ENCODE assay signal across 10 mouse cellular contexts in genomic region chr7:13511539-13511938, GRCm38 (mm10). TPM values are rescaled to one million over a fixed set of nuclear protein-coding genes. Genes with fewer than 3 reads are reported as not detected.
DNase-seq lines count a peak whose midpoint lies in the region; ATAC-seq and TF ChIP-seq lines count a peak whose summit lies in the region.
"Had no signal": no experiment of that assay in that cellular context is flagged by ENCODE, and none has a peak within 500 bp of the region (broad histone marks: within the 10 kb centered on the region; RNA-seq: fewer than 3 reads in every experiment).

No protein-coding gene starts in this region.

- no peak overlapping the region for H3K4me2 ChIP-seq in kidney, embryonic 15.5 days
- H3K4me2 ChIP-seq in lung, postnatal 0 days (replicated peaks; ENCODE audit: low read depth, low read length), result no peak overlapping the region
- no peak overlapping the region for H3K4me2 ChIP-seq in forebrain, embryonic 16.5 days (ENCODE audit: low read length)
- H3K4me2 ChIP-seq in forebrain, embryonic 13.5 days, result no peak overlapping the region
- H3K4me2 ChIP-seq in midbrain, embryonic 16.5 days (ENCODE audit: low read length), result no peak overlapping the region

- H3K9me3 ChIP-seq in kidney, embryonic 15.5 days (replicated peaks), result no peaks in the 10 kb centered on the region
- H3K9me3 ChIP-seq in lung, postnatal 0 days (ENCODE audit: low read length), result no peaks in the 10 kb centered on the region
- peaks cover 5% of the 10 kb centered on the region; the same call in 1 of the 2 replicates for H3K9me3 ChIP-seq in forebrain, embryonic 16.5 days (ENCODE audit: control insufficient read depth, low read length)
- H3K9me3 ChIP-seq in forebrain, embryonic 13.5 days (replicated peaks), result peaks cover 31% of the 10 kb centered on the region
- H3K9me3 ChIP-seq in midbrain, embryonic 16.5 days (replicated peaks; ENCODE audit: control insufficient read depth, low read length, poor library complexity, severe bottlenecking), result peaks cover 13% of the 10 kb centered on the region

- DNase-seq in kidney, adult 8-10 months, result peak; percentile 13 to 47
- DNase-seq in ES-CJ7 (ENCODE audit: low read depth, low spot score), result peak; percentile 14
- peak; percentile 34 to 35 for DNase-seq in adrenal gland, postnatal 36 days
- no peak for DNase-seq in lung, postnatal 0 days (ENCODE audit: low spot score)

- no peak for ATAC-seq in kidney, embryonic 15.5 days (replicated peaks; ENCODE audit: low FRiP score)
- no peak for ATAC-seq in lung, postnatal 0 days
- no peak for ATAC-seq in forebrain, embryonic 16.5 days
- ATAC-seq in forebrain, embryonic 13.5 days, result no peak
- ATAC-seq in midbrain, embryonic 16.5 days, result no peak

- H3K27ac ChIP-seq in kidney, embryonic 15.5 days, result no peak overlapping the region
- no peak overlapping the region for H3K27ac ChIP-seq in lung, postnatal 0 days (ENCODE audit: low read length)
- no peak overlapping the region for H3K27ac ChIP-seq in forebrain, embryonic 16.5 days (ENCODE audit: low read length)
- H3K27ac ChIP-seq in forebrain, embryonic 13.5 days, result no peak overlapping the region
- H3K27ac ChIP-seq in midbrain, embryonic 16.5 days (ENCODE audit: low read length), result no peak overlapping the region
- H3K27ac ChIP-seq: macrophage had no signal

- WGBS in kidney, embryonic 15.5 days, result 64% methylated on average over 1 of the region's 1 CpGs
- WGBS in lung, postnatal 0 days, result 63% methylated on average over 1 of the region's 1 CpGs
- 61% methylated on average over 1 of the region's 1 CpGs for WGBS in forebrain, embryonic 16.5 days
- 74% methylated on average over 1 of the region's 1 CpGs for WGBS in forebrain, embryonic 13.5 days
- 86% methylated on average over 1 of the region's 1 CpGs for WGBS in midbrain, embryonic 16.5 days

- no peaks in the 10 kb centered on the region for H3K36me3 ChIP-seq in kidney, embryonic 15.5 days
- no peaks in the 10 kb centered on the region for H3K36me3 ChIP-seq in lung, postnatal 0 days (ENCODE audit: insufficient read depth, low read length)
- no peaks in the 10 kb centered on the region for H3K36me3 ChIP-seq in forebrain, embryonic 16.5 days (ENCODE audit: control insufficient read depth, insufficient read depth)
- no peaks in the 10 kb centered on the region for H3K36me3 ChIP-seq in forebrain, embryonic 13.5 days (ENCODE audit: poor library complexity, severe bottlenecking)
- H3K36me3 ChIP-seq in midbrain, embryonic 16.5 days (ENCODE audit: control insufficient read depth, insufficient read depth, low read length), result no peaks in the 10 kb centered on the region

- peak; percentile 39 for TF ChIP-seq CTCF in lung, postnatal 0 days (IDR thresholded peaks at IDR 0.05)

- H3K4me1 ChIP-seq in kidney, embryonic 15.5 days, result no peaks in the 10 kb centered on the region
- H3K4me1 ChIP-seq in lung, postnatal 0 days (ENCODE audit: insufficient read depth, low read depth, low read length), result no peaks in the 10 kb centered on the region
- H3K4me1 ChIP-seq in forebrain, embryonic 16.5 days (replicated peaks; ENCODE audit: control insufficient read depth, insufficient read depth, low read length), result no peaks in the 10 kb centered on the region
- no peaks in the 10 kb centered on the region for H3K4me1 ChIP-seq in forebrain, embryonic 13.5 days
- H3K4me1 ChIP-seq in midbrain, embryonic 16.5 days (ENCODE audit: control insufficient read depth, insufficient read depth, low read length), result no peaks in the 10 kb centered on the region

- H3K27me3 ChIP-seq in kidney, embryonic 15.5 days, result no peaks in the 10 kb centered on the region
- H3K27me3 ChIP-seq in lung, postnatal 0 days (replicated peaks; ENCODE audit: insufficient read depth, low read length), result no peaks in the 10 kb centered on the region
- H3K27me3 ChIP-seq in forebrain, embryonic 16.5 days (replicated peaks; ENCODE audit: control insufficient read depth, insufficient read depth, low read length), result no peaks in the 10 kb centered on the region
- no peaks in the 10 kb centered on the region for H3K27me3 ChIP-seq in forebrain, embryonic 13.5 days
- H3K27me3 ChIP-seq in midbrain, embryonic 16.5 days (ENCODE audit: control insufficient read depth, insufficient read depth, low read depth, low read length), result no peaks in the 10 kb centered on the region

- no peak overlapping the region for H3K4me3 ChIP-seq in kidney, embryonic 15.5 days (replicated peaks)
- H3K4me3 ChIP-seq in lung, postnatal 0 days (ENCODE audit: low read depth, low read length), result no peak overlapping the region
- H3K4me3 ChIP-seq in forebrain, embryonic 16.5 days (replicated peaks; ENCODE audit: low read length), result no peak overlapping the region
- H3K4me3 ChIP-seq in forebrain, embryonic 13.5 days, result no peak overlapping the region
- H3K4me3 ChIP-seq in midbrain, embryonic 16.5 days (ENCODE audit: low read depth, low read length), result no peak overlapping the region

- TF ChIP-seq EP300 in lung, postnatal 0 days (IDR thresholded peaks at IDR 0.05), result no peak

- no peak overlapping the region for H3K9ac ChIP-seq in kidney, embryonic 15.5 days
- H3K9ac ChIP-seq in lung, postnatal 0 days (replicated peaks; ENCODE audit: low read depth), result no peak overlapping the region
- H3K9ac ChIP-seq in forebrain, embryonic 16.5 days (replicated peaks; ENCODE audit: low read depth, low read length), result no peak overlapping the region
- no peak overlapping the region for H3K9ac ChIP-seq in forebrain, embryonic 13.5 days
- H3K9ac ChIP-seq in midbrain, embryonic 16.5 days (ENCODE audit: low read depth, low read length), result no peak overlapping the region

RNA-seq across cellular contexts. Expression of gene Bsph2, which starts 59.3 kb away (rescaled TPM):
- polyA plus RNA-seq in kidney, embryonic 15.5 days (2015; fragmentation: Nextera tagmentation; extraction: Ambion mirVana), result not detected in 2 replicates
- total RNA-seq in adrenal gland, postnatal 36 days (2021), result not detected
- not detected in 2 replicates for polyA plus RNA-seq in lung, postnatal 0 days (2015; fragmentation: Nextera tagmentation; extraction: Ambion mirVana)
- not detected in 2 replicates for polyA plus RNA-seq in forebrain, embryonic 16.5 days (2015; fragmentation: Nextera tagmentation; extraction: Ambion mirVana)
- polyA plus RNA-seq in forebrain, embryonic 13.5 days (2015; fragmentation: Nextera tagmentation; extraction: Ambion mirVana), result not detected in 2 replicates
- not detected in 2 replicates for polyA plus RNA-seq in midbrain, embryonic 16.5 days (2015; fragmentation: Nextera tagmentation; extraction: Ambion mirVana)
- total RNA-seq: heart, postnatal 36 days had no signal
- polyA plus RNA-seq: macrophage had no signal
